Mouse (Mus musculus): ENCODE results near the gene Slc2a3.

- TF ChIP-seq CTCF (IDR thresholded peaks at IDR 0.05; ENCODE audit: borderline replicate concordance, insufficient read depth, low read depth, low read length) (no peak), POLR2A (IDR thresholded peaks at IDR 0.05; ENCODE audit: borderline replicate concordance, insufficient read depth, low read length) (no peak)
Observed at GRCm38 (mm10) chr6:122837539-122837938, 36.1 kb upstream of the Slc2a3 start.

All from cerebellum, adult 2 months (tissue).